Mouse (Mus musculus): ENCODE data around the gene Mark1. TPM values are rescaled to one million over a fixed set of nuclear protein-coding genes. Genes with fewer than 3 reads are reported as not detected.

Gene Mark1
- polyA plus RNA-seq, 1 experiment, result 1.1 TPM

DNA sequence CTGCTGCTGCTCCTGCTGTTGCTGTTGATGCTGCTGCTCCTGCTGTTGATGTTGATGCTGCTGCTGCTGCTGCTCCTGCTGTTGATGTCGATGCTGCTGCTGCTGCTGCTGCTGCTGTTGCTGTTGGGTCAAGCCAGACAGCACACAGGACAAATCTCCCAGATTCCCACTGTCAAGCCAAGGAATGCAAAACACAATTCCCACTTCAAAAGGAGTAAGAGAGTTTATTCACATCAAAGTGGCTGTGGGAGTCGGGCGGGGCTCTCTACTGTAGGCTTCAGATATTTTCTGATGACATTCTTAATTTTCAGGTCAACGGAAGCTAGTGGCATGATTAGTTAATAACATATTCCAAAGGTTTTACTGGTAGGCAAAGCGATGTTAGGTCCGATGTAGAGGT, 136.7 kb downstream of the Mark1 start:
- 89% methylated on average over 6 of the region's 6 CpGs for WGBS
- no peak for DNase-seq (ENCODE audit: low read depth, low spot score)

DNA sequence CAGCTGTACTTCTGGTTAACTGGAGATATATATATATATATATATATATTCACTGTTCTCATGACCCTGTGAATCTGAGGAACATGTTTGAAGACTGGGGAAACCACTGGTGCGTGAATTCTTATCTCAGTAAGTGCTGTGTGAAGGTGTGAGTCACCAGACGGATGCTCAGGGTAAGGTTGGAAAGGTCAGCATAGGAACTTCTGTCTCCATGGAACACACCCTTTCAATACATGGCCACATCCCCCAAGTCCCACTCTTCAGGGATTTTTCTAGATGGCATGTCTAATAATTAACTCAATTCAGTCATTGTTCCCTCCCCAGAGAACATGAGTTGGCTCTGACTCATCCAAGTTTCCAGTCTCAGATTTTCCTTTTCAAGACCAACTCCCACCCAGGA, 137.8 kb downstream of the Mark1 start:
- DNase-seq (ENCODE audit: low read depth, low spot score), result no peak
- WGBS, result 32% methylated on average over 2 of the region's 2 CpGs

DNA sequence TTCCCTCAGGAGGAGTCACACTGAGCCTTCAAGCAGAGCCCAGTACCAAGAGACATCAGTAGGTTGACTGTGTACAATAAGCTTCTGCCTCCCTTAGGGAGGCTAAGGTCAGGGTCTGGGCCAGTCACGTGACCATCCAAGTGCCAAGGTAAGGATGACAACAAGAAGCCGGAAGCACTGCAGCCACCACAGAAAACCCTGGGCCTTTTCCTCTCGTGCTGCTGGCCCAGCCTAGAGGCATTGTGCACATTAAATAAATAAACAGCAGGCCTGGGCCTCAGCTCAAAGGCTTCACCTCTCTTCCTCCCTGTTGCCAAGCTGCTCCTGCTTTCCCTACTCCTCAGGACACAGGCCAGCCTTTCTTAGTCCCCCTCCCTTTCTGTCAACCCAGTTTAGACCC, 139.1 kb downstream of the Mark1 start:
- no peak for DNase-seq (ENCODE audit: low read depth, low spot score)
- 48% methylated on average over 3 of the region's 3 CpGs for WGBS

DNA sequence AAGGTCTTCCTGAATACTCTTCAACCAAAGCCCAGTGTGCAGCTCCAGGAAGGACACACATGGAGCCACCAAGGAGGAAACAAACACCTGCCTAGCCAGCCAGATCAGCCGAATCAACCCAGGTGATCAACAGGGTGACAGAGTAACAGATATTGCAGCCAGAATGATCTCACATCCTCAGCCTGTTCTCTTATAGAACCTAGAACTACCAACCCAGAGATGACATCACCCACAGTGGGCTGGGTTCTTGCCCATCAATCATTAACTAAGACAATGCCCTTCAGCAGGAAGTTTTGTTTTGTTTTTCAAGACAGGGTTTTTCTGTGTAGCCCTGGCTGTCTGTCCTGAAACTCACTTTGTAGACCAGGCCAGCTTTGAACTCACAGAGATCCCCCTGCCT, 141.1 kb downstream of the Mark1 start:
- DNase-seq (ENCODE audit: low read depth, low spot score), result no peak
- WGBS, result 36% methylated on average over 1 of the region's 1 CpGs

DNA sequence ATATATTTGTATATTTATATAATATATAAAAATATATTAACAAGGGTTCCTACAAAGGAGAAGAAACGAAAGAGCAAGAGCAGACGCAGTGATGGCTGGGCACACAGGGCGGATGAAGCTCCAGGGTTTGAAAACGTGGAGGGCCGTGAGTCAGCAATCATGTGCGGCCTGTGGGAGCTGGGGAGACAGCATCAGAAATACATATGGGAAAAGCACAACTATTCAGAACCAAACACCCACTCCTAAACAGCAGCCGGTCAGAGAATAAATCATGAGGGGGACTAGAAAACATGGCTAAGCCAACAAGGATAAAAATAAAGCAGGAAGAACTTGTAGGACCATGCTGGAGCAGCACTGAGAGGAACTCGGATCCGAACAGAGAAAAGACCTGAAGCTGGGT, 142.2 kb downstream of the Mark1 start:
- DNase-seq (ENCODE audit: low read depth, low spot score), result no peak
- 87% methylated on average over 9 of the region's 9 CpGs for WGBS

DNA sequence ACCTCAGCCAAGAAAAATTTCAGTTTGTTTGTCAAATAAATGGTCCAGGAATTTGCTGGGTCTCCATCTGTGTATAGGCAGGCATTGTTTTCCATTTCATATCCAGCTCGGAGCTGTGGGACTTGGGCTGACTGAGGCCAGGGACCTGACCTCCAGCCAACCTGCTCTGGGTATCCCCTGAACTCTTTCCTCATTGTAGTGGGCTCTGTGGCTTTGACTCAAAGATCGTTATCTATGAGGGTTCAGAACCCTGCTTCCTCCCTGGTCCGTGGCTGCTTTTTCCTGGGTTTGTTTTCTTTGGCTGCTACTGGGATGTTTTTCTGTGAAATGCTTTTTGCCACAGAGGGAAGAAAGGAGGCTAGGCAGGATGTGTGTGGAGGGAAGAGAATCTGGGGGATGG, 145.4 kb downstream of the Mark1 start:
- no peak for DNase-seq (ENCODE audit: low read depth, low spot score)
- WGBS, result 62% methylated on average over 3 of the region's 3 CpGs

DNA sequence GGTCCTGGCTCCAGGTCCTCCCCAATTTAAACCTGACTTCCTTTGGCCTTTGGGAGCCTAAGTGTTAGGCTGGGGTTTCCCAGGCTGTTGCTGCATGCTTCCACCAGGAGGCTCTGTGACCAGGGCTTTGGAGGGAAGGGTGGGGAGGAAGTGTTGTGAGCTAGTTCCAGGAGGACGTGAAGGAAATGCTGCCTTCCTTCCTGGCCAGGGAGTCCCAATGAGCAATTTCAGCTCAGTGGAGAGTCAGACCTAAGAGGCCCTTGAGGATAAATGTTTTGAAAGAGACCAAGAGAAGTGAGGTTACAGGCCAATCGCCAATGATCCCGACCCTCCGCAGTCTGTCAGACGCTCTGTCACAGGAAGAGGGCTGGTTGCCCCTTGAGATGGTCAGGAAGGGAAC, 146.0 kb downstream of the Mark1 start:
- WGBS, result 30% methylated on average over 5 of the region's 5 CpGs
- DNase-seq (ENCODE audit: low read depth, low spot score), result no peak

DNA sequence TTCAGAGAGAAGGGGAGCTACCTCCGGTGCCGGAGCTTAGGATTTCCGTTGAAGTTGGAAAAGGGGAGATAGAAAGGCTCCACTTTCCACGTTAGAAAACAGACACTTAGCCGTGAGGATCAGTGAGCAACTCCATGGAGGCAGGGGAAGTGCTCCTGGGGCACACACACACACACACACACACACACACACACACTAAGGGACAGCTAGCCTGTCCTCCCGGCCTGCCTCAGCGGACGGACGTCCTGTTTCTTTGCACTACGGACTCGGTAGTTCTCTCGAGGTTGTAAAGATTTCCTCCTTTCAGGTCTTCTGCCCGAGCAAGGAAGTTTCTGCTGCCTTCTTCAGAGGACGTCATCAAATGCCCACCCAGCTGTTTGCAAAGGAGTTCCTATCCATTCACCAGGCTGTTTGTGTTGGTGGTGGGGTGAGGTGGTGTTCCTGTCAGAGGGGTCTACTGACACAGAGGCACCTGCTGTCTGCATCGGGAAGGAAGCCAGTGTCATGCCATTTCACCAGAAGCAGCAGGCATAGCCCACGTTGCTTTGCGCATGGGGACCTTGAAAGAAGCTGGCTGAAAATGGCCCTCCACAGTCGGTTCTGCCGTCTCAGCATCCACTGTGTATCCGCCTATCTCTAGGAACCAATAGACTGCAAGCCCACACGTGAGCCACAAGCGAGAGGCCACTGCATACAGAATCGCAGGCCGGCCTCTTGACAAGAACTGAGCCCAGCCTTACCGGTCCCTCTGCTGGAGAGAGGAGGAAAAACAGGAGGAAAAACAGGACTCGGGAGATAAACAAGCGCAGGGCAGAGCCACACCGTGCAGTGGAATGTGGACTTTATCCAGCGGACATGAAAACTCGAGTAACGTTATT, 147.4 kb downstream of the Mark1 start:
- WGBS, result 10% methylated on average over 31 of the region's 31 CpGs

DNA sequence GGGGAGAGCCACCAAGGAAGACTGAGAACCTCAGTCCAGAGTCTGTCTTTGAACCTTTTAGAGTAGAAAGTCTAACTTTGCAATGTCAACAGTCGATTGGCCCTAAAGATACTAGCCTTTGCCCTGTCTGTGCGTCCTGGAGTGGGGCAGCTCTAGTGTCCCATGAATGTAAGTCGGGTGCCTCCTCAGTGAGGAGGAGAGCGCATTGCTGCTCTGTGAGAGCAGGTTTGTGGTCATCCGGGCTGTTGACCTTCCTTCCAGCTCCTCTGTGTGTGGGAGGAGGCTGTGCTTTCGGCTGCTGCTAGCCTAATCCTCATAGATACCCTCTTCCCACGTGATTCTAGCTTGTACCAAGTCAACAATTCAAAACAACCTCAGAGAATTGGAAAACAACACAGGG, 148.2 kb downstream of the Mark1 start:
- 38% methylated on average over 7 of the region's 7 CpGs for WGBS
- DNase-seq (ENCODE audit: low read depth, low spot score), result no peak

More for the DNA sequence above, 147.4 kb downstream of the Mark1 start:
- peak; percentile 97 for DNase-seq (ENCODE audit: low read depth, low spot score)

DNA sequence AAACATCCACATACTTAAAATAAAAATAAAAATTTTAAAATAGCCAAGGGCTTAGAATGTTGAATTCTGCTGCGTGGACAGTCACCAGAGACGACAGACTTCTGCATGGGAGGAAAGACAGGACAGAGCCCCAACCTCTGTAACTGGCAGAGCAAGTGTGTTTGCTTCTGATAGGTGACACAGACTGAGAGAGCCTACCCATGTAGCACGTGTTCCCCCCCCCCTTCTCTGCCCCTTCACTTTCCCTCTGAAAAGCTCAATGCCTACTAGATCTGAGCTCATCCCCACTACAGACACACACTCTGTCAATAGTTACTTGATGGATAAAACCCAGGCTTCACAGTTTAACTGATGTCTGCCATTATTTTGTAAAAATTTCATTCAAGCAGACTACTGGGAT, 152.4 kb downstream of the Mark1 start:
- DNase-seq (ENCODE audit: low read depth, low spot score), result no peak
- WGBS, result 20% methylated on average over 3 of the region's 3 CpGs

Other genes starting within 250 kb of the Mark1 start
- gene Marc1, start 188.3 kb downstream of the Mark1 start, polyA plus RNA-seq (2012; rRNA removed), result 0.95 and 1.3 TPM in 2 replicates
- gene Marc2, start 153.1 kb downstream of the Mark1 start, polyA plus RNA-seq (2012; rRNA removed), result 148 and 175 TPM in 2 replicates
- 22.2 and 27.0 TPM in 2 replicates for gene C130074G19Rik, start 116.4 kb downstream of the Mark1 start, polyA plus RNA-seq (2012; rRNA removed)
- gene Rab3gap2, start 204.5 kb upstream of the Mark1 start, polyA plus RNA-seq (2012; rRNA removed), result 18.2 and 31.0 TPM in 2 replicates

Measured in large intestine, adult 2 months (tissue).